Mouse (Mus musculus): ENCODE data around the gene March5.
"Not testable (repeated sequence)": the region's sequence is repeated elsewhere in the genome, so short reads cannot be mapped to it uniquely, and the experiment has no call there.

The March5 gene

DNA sequence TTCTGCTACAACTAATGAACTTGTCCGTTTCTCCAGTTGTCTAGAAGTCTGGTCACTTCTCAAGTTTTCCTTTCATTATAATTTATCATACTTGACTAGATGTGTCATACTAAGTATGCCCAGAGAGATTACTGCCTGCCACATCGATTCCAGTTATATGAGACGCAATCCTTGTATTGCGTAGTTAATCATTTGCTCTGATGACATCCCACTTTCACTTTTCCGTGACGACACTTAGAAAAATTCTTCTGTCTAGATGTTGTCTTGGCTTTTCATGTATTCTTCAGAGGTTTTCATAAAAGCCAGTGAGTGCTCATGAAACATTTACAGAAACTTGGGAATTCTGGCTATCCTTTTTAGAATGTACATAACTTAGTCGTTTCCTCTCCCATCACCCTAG, 1.6 kb downstream of the March5 start:
- no peak for DNase-seq

DNA sequence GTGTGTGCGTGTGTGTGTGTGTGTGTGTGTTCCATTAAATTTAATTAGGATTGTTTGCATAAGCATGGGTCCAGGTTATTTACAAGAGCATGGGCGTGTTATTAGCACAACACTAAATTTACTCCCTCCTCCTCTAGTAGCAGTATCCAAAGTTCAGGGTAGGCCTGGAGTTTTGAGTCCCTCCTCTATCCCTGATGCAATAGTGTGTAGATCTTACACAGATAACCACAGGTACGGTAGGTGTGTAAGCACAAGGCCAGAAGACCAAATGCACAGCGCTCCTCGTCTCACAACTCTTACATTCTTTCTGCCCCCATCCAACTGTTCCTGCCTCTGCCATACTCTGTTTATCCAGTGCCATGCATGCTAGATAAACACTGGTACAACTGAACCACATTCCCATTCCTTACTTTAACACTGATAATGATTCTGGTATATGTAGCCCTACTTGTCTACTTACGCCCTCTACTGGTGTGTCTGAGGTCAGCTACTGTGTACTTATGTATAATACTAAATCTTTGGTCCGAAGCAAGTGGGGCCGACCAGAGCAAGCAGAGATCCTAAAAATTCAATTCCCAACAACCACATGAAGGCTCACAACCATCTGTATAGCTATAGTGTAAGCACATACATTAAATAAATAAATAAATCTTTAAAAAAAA, 2.3 kb downstream of the March5 start:
- peak in 1 of 2 experiments; percentile 23 for DNase-seq

DNA sequence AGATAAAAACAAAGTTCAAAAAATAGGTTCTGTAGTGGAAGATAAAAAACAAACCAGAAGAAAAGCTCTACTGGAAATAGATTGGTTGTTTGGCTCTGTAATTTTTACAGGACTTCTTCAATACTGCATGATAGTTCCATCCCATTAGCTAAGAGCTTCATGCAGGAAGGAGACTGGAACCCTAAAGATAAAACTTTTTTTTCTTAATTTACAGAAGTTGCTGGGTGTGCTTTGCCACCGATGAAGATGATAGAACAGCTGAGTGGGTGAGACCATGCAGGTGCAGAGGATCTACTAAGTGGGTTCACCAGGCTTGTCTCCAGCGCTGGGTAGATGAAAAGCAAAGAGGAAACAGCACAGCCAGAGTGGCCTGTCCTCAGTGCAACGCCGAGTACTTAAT, 3.1 kb downstream of the March5 start:
- no peak for DNase-seq

DNA sequence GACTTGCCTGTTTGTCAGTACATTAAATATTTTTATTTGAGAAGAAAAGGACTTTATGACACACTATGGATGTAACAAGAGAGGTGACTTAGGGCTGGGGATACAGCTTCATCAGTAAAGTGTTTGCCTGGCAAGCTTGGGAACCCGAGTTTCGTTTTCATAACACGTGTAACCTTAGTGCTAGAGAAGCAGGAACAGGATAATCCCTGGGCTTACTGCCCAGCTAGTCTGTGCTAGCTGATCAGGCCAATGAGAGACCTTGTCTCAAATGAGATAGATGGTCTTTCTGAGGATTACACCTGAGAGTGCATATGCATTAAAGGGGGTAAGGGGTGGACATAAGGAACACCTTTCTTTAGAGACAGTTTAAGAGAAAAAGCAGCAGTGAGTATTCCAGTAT, 4.1 kb downstream of the March5 start:
- DNase-seq, result no peak

DNA sequence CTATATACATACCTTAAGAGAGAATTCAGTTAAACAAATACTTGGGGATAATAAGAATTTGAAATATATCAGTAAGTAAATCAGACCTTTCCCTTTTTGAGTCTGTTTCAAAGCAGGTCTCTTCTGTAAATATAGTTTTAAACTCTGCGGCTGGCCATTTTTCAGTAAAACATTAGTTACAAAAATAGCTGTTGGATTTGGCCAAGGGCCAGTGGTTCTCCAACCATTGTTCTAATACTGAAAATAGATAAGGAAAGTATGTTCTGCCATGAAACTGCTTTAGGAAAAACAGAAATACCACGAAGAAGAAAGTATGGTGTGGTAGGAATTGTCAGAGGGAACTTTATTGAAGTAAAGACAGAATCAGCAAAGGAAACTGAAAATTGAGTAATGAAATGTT, 7.4 kb downstream of the March5 start:
- DNase-seq, result peak in 1 of 2 experiments; percentile 30

DNA sequence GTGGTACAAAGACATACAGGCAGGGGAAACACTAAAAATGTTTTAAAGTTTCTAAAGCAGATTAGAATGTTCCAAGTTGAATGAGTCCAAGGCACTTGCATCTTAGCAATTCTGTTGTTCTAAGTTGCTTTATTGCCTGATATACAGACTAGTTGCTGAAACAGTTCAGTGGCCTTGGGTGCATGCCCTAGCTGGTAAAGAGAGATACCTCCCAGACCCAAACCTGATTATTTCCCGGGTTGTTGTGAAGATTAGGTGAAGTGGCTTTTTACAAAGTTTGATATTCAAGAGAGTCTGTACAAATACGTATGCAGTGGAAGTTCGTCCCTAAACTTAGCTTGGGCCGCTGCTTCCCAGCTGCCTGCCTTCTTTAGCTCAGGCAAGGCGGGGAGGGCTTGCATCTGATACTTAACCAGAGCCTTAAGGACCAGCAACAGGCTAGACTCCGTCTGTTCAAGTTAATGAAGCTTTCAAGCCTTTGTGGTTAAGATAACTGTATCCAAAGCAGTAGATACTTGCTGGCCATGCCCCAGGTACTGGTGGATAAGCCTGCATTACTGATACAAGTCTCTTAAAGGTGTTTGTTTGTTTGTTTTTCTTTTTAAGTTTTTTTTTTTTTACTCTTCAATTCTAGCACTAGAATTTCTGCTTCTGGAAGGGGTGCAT, 18.0 kb downstream of the March5 start:
- no peak for DNase-seq

DNA sequence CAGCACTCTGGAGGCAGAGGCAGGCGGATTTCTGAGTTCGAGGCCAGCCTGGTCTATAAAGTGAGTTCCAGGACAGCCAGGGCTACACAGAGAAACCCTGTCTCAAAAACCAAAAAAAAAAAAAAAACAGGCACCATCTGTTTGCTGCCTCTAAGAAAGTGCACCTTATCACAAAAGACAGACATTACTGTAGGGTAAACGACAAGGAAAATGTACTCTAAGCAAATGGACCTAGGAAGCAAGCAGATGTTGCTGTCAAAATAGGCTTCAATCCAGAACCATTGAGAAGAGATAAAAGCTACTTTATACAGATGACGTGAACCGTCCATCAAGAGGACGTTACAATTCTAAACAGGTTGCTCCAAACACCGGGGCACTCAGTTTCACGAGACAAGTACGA, 25.3 kb downstream of the March5 start:
- not testable (repeated sequence) for DNase-seq

DNA sequence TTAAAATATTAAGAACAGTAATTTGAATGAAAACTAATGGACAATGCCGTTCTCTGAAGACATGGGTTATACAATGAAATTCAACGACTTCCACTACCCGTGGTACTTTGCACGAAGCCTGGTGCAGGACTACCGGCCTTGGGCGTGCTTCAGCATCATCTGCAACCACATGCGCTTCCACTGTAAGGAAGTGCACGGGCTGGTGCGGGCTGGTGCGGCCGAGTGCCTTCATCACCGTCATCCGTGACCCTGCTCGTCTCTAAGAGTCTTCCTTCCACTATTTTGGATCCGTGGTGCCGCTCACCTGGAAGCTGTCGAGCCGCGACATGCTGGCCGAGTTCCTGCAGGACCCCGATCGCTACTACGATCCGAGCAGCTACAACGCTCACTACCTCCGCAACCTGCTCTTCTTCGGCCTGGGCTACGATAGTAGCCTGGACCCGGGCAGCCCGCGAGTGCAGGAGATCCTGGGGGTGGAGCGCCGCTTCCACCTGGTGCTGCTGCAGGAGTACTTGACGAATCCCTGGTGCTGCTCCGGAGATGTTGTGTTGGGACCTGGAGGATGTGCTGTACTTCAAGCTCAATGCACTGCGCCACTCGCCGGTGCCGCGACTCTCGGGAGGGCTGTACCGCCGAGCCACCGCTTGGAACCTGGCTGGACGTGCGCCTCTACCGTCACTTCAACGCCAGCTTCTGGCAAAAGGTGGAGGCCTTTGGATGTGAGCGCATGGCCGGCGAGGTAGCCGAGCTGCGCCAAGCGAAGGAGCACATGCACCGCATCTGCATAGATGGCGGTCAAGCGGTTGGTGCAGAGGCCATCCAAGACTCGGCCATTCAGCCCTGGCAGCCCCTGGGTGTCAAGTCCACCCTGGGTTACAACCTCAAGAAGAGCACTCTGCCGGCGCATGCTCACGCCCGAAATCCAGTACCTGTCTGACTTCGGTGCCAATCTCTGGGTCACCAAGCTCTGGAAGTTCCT, 26.5 kb downstream of the March5 start:
- DNase-seq, result peak; percentile 18 to 25

DNA sequence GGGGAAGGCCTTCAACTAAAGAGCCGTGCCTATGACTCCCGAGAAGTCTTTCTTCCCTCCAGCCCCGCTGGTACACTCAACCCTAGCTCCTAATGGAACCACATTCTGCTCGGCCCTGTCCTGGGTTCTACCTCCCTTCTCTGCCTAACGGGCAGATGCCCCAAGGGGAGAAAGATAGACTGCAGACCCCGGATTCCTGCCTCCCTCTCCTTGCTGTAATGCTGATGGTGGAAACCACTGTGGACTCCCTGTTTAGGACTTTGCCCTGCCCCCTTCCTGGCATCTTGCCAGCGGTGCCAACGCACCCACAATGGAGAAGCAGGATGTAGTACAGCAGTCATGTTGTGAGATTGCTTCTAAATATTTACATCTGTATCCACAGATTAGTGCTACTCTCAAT, 28.5 kb downstream of the March5 start:
- DNase-seq, result no peak

DNA sequence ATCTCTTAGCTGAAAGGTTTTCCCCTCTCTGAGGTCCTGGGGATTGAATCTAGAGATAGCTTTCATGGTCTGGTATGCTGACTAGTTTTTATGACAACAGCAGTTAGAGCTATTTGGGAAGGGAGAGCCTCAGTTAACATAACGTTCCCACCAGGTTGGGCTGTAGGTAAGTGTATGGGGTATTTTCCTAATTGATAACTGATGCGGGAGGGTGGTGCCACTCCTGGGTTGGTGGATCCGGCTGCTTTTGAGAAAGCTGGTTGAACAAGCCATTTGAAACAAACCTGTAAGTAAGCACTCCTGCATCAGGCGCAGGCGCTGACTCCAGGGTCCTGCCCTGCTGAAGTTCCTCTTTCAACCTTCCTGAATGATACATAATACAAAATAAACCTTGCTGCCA, 30.0 kb downstream of the March5 start:
- DNase-seq, result no peak

DNA sequence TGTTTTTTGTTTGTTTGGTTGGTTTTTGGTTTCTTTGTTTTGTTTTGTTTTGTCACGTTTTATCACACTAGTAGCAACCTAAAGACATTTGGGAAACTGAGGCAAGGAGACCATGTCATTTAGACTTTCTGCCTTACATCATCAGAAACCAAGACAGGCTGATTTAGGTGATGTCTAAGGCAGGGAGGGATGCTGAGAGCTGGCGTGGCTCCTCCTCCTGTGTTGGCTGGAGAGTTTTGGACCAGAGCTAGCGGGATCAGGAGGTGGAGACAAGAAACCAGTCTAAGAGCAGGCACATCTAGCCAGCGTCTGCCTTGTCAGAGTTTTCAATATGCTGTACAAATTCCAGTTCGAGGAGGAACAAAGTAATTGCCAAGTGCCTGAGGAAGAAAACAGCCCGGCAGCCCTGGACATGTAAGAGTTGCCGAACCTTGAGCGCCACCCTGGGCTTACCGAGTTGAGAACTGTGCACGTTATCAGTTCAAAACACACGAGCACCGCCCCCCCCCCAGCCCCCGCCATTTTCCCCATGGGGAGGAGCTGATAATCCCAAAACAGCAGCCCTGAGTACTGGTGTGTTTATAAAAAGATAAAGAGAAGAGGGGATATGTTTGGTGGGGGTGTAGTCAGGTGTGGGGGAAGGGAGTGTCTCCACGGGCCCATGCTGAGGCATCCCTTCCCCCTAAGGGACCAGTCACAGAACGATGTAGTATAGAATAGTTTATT, 30.5 kb downstream of the March5 start:
- no peak for DNase-seq

DNA sequence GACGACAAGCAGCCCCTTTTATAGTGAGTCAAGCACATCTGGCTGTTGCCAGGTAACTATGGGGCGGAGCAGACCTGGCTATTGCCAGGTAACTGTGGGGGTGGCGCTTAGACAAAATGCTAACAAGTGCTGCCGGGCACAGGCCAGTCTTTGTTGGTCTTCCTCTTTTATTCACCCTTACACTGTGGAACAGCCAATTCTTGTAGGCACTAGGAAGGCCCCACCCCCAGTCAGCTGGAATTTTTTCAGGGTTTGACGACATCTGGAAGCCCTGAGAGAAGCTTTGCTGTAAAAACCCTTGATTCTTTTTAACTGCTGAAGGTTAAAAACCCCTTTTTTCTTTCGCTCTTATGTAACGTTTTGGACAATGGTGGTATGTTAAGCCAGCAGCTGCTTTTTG, 31.3 kb downstream of the March5 start:
- DNase-seq, result no peak

DNA sequence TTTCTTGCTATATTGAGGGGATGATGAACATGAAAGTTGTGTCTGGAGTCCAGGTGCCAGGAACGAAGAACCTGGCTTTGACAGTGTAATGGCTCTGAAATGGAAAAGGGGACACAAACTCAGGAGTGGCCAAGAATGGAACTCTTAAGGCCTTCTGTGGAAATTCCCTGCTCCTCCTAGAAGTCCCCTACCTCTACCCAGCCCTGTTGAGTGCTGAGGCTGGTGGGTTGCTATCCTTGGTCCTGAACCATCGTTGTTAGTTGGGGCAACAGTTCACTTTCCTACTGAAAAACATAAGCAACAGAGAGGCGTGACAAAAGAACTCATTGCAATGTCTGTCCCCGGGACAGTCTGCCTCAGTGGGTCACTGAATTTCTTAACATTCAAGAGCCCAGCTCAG, 31.8 kb downstream of the March5 start:
- no peak for DNase-seq

DNA sequence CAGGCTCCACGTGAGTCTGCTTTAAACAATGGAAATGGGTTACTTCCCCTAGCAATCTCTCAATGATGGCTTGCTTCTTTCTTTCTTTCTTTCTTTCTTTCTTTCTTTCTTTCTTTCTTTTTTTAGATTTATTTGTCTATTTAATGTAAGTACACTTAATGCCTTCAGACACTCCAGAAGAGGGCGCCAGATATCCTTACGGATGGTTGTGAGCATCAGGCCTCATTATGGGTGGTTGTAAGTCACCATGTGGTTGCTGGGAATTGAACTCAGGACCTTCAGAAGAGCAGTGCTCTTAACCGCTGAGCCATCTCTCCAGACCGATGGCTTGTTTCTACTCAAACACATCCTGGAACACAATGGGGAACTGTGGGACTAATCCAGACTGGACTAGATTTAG, 33.9 kb downstream of the March5 start:
- DNase-seq, result no peak

DNA sequence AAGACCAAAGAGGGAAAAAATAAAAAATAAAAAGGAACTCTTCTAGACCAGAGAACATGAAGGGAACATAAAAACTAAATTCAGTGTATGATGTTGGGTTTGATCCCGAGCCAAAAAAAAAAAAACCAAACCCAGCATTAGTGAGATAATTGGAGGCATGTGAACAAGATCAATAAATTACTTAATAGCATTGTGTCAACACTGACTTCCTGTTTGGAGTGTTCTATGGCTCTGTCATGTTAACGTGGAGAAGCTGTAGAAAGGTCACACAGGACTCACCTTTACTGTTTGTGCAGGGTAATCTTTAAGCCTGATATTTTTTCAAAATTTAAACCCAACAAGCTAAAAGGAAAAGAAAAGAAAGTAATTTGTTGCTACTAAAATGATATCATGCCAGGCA, 35.4 kb downstream of the March5 start:
- DNase-seq, result no peak

DNA sequence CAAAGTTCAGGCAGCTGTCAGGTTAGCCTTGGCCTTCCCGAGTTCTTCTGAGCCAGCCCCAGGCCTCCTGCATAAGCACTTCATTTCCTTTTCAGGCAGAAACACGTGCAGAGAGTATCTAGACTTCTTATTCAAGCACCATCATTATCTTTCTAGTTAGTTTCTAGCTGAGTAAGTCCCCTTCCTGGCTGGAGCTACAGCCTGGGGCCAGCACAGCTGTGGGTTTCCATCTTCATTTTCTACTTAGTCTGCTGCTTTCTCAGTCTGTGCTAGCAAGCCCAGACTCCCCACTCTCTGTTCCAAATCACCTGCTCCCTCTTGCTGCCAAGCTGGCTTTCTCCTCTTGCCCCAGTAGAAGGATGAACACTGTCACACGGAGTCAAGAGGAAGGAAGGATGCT, 39.5 kb downstream of the March5 start:
- DNase-seq, result no peak

DNA sequence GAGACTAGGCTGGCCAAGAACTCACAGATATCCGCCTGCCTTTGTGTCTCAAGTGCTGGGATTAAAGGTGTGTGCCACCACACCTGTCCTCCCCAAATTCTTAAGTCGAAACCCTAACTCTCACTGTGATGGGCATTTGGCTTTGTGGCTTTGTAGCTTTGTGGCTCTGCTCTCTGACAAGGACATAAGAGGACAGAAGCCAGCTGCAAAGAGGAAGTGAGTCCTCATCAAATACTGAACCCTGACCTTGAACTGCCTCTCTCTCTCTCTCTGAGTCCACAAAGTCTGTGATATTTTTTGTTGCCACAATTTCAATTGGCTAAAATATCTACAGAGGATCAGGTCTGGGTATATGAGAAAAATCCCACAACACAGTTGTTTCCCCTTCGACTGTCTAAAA, 40.9 kb downstream of the March5 start:
- no peak for DNase-seq

DNA sequence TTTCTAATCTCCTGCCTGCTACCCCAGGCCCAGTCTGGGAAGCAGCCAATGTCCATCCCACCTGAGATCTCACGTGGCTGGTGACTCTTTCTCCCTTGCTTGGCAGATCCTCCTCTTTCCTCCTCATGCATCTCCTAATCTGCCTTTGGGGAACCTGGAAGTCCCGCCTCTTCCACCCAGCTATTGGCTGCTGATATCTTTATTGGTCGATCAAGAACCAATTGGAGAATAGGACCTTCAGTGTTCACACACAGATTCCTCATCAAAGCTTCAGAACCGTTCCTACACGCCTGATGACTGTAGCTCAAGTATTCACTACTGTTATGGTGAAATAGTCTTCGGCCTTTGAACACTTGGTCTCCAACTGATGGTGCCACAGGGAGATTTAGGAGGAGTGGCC, 44.8 kb downstream of the March5 start:
- DNase-seq, result no peak

DNA sequence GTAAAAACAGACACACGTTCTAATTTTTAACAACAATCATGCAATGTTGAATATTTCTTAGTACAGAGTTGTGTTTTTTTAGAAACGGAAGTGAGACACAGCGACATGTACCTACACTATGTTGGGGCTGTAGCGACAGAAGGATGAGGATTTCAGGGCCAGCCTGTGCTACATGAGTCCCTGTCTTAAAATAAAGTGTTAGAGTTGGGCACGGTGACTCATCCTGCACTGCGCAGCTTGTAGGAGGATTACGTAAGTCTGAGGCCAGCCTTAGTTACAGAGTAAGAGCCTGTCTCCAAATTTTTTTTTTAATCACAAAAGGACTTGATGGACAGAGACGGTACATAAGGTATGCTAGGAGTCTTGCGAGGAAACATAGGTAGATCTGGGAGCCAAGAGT, 48.0 kb downstream of the March5 start:
- no peak for DNase-seq

DNA sequence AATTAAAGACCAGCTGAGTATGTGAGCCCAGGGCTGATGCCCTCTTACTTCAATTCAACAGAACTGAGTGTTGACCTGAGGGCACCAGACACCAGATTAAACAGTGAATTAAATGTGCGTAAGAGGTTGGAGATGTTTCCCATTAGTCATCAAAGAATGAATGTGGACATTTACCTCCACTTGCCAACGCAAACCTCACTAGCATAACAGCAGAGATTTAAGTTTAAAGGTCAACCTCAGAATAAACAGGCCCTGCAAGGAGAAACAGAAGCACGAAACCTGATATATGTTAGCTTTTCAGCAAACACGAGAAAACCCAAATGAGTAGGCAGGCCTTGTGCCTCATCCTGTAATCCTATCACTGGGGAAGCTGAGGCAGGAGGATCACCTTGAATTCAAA, 55.0 kb downstream of the March5 start:
- DNase-seq, result no peak

DNA sequence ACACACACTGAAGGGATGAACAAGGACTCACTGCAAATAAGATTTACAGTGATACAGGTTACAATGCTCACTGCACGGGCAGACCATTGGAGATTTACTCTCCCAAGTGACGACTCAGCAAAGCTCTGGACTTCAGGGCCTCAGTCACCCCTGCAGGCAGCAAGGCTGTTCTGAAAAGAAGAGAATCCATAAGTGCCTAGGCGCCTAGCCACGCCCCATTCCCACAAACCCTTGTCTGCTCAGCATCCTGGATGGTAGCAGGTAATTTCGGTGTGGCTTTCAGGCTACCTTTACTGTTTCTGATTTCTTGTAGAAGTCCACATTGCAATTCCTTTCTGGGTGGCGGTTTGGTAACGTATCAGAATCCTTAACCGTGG, 56.2 kb downstream of the March5 start:
- DNase-seq, result no peak

DNA sequence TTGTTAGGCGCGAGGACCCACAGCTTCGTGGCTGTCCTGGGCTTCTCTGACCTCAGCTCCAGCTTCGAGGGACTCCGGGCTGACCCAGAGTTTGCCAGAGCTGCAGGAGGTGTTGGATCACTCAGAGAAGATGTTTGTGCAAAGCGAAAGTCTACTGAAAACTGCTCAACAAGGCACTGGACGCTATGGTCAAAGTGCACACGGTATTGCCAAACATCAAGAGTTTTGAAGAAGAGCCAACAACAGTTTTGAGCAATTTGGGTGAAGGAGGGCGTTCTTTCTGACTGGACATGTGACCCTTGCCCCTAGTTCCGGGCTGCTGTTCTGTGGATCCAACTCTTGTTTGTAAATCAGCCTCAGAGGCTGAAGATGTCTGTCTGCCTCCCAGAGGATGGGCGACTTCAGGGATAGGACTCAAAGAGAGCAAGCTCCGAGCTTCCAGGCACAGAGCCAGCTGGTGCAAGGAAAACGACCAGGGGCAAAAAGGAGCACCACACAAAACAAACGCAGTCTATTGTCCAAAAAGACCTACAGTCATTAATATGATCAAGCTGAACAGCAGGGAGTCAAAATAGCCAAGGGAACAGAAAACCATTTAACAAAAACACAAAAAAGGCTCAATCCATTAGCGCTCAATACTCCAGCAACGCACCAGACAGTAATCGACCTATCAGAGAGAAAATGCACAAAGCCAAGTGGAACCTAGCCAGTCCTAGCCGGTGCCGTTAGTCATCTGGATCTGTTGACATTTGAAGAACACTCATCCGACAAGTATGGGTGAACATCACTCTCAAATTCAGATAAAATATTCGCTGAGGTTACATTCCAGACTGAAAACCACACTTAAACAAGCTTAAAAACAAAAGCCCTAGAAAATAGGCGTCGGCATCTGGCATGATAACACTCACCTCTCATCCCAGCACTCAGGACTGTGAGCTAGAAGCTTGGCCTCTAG, 56.9 kb downstream of the March5 start:
- peak; percentile 22 to 24 for DNase-seq

Measured in cerebellum, postnatal 36 days (tissue).